Comparison of ENCODE assay signal across 9 mouse cellular contexts in genomic region chr11:51883670-51884069, GRCm38 (mm10). TPM values are rescaled to one million over a fixed set of nuclear protein-coding genes. Genes with fewer than 3 reads are reported as not detected.
DNase-seq lines count a peak whose midpoint lies in the region; ATAC-seq lines count a peak whose summit lies in the region.
"Had no signal": no experiment of that assay in that cellular context is flagged by ENCODE, and none has a peak within 500 bp of the region (broad histone marks: within the 10 kb centered on the region; RNA-seq: fewer than 3 reads in every experiment).

No protein-coding gene starts in this region.

- no peaks in the 10 kb centered on the region for H3K9me3 ChIP-seq in embryonic facial prominence, embryonic 13.5 days
- no peaks in the 10 kb centered on the region for H3K9me3 ChIP-seq in hindbrain, embryonic 14.5 days (ENCODE audit: control insufficient read depth, low read length)
- H3K9me3 ChIP-seq: hindbrain, embryonic 15.5 days had no signal

- no peaks in the 10 kb centered on the region for H3K27me3 ChIP-seq in embryonic facial prominence, embryonic 13.5 days
- H3K27me3 ChIP-seq in hindbrain, embryonic 14.5 days (ENCODE audit: control insufficient read depth, insufficient read depth, low read length): no peaks in the 10 kb centered on the region
- H3K27me3 ChIP-seq: hindbrain, embryonic 15.5 days had no signal

- intact Hi-C loops in heart, postnatal 25 days (cut with DNase I): no loop called here

- peaks cover 8% of the 10 kb centered on the region for H3K4me1 ChIP-seq in embryonic facial prominence, embryonic 13.5 days
- H3K4me1 ChIP-seq in hindbrain, embryonic 14.5 days (replicated peaks; ENCODE audit: control insufficient read depth, insufficient read depth, low read length): no peaks in the 10 kb centered on the region
- H3K4me1 ChIP-seq: hindbrain, embryonic 15.5 days had no signal

- H3K4me2 ChIP-seq in embryonic facial prominence, embryonic 13.5 days: no peak overlapping the region
- no peak overlapping the region for H3K4me2 ChIP-seq in hindbrain, embryonic 14.5 days (replicated peaks)
- H3K4me2 ChIP-seq: hindbrain, embryonic 15.5 days had no signal

- 0 out of 2 replicates have a peak, but pooled peaks have one; percentile 52 for ATAC-seq in embryonic facial prominence, embryonic 13.5 days (ENCODE audit: insufficient number of reproducible peaks, insufficient read depth, low FRiP score, low TSS enrichment, low read depth)
- ATAC-seq in hindbrain, embryonic 14.5 days (ENCODE audit: low FRiP score): no peak

- H3K27ac ChIP-seq in embryonic facial prominence, embryonic 13.5 days: no peak overlapping the region
- H3K27ac ChIP-seq in hindbrain, embryonic 14.5 days: no peak overlapping the region
- H3K27ac ChIP-seq: hindbrain, embryonic 15.5 days had no signal

- H3K36me3 ChIP-seq in embryonic facial prominence, embryonic 13.5 days: no peaks in the 10 kb centered on the region
- no peaks in the 10 kb centered on the region for H3K36me3 ChIP-seq in hindbrain, embryonic 14.5 days (replicated peaks; ENCODE audit: control insufficient read depth, insufficient read depth)
- H3K36me3 ChIP-seq: hindbrain, embryonic 15.5 days had no signal

- no peak overlapping the region for H3K4me3 ChIP-seq in embryonic facial prominence, embryonic 13.5 days
- H3K4me3 ChIP-seq in hindbrain, embryonic 14.5 days (replicated peaks; ENCODE audit: low read length): no peak overlapping the region
- H3K4me3 ChIP-seq: hindbrain, embryonic 15.5 days had no signal

- DNase-seq in heart, adult 18-20 months: peak; percentile 40 to 74
- no peak for DNase-seq in heart, postnatal 25 days (ENCODE audit: low spot score)
- DNase-seq in kidney, adult 9 months: peak; percentile 68
- peak; percentile 75 for DNase-seq in lung, postnatal 14 days
- peak; percentile 80 to 83 for DNase-seq in thymus, postnatal 10 days (ENCODE audit: low spot score in 2 of 2)
- no peak for DNase-seq in hindbrain, embryonic 14.5 days (ENCODE audit: low spot score)
- no peak for DNase-seq in urinary bladder, postnatal 25 days (ENCODE audit: low spot score)

- WGBS in embryonic facial prominence, embryonic 13.5 days: 41% methylated on average over 5 of the region's 5 CpGs
- WGBS in hindbrain, embryonic 14.5 days: 51% methylated on average over 5 of the region's 5 CpGs

- no peak overlapping the region for H3K9ac ChIP-seq in embryonic facial prominence, embryonic 13.5 days
- H3K9ac ChIP-seq in hindbrain, embryonic 14.5 days: no peak overlapping the region
- H3K9ac ChIP-seq: hindbrain, embryonic 15.5 days had no signal

RNA-seq across cellular contexts. Expression of gene Jade2, which starts 26.2 kb away (rescaled TPM):
- total RNA-seq in heart, adult 18-20 months (2021): 10 to 100 TPM; 13.4 to 18.3 TPM
- total RNA-seq in heart, postnatal 25 days (2021): 1 to 10 TPM; 6.5 to 8.8 TPM
- polyA plus RNA-seq in embryonic facial prominence, embryonic 13.5 days (2015; fragmentation: Nextera tagmentation; extraction: Ambion mirVana): 2.7 and 3.1 TPM in 2 replicates
- 0.39 and 0.56 TPM in 2 replicates for polyA plus RNA-seq in hindbrain, embryonic 14.5 days (2014; fragmentation: Nextera tagmentation; extraction: Ambion mirVana)

Comparison
In these comparisons a context has a peak if more than half of its experiments do, and no peak if none do; other contexts are left out.
1. DNase-seq: peak in heart, adult 18-20 months (2 of 2), kidney, adult 9 months (single experiment), lung, postnatal 14 days (single experiment) and thymus, postnatal 10 days (2 of 2); none in heart, postnatal 25 days (single experiment), hindbrain, embryonic 14.5 days (single experiment) and urinary bladder, postnatal 25 days (single experiment).